Mouse (Mus musculus): Measurements from ENCODE around the gene Tmem179. TPM values are rescaled to one million over a fixed set of nuclear protein-coding genes. Genes with fewer than 3 reads are reported as not detected.

Tmem179 gene
- total and polyA plus RNA-seq, 3 experiments, result not detected

- DNase-seq (ENCODE audit: extremely low read depth), result no peak
- peaks cover 96% of the 10 kb centered on the region for H3K27me3 ChIP-seq (replicated peaks)
- no peak overlapping the region for H3K4me3 ChIP-seq (replicated peaks in 1 of 3; ENCODE audit: low read depth in 2 of 3, low read length in 2 of 3, poor library complexity in 1 of 3)
- no peaks in the 10 kb centered on the region for H3K36me3 ChIP-seq (replicated peaks in 1 of 2; ENCODE audit: control insufficient read depth in 1 of 2, insufficient read depth in 1 of 2, low read length in 1 of 2)
- no peaks in the 10 kb centered on the region for H3K79me2 ChIP-seq (replicated peaks; ENCODE audit: control insufficient read depth, extremely low read depth, insufficient read depth, poor library complexity, severe bottlenecking)
- no peak overlapping the region for H3K4me2 ChIP-seq (ENCODE audit: insufficient read depth, low read depth, poor library complexity, severe bottlenecking)
- H3K4me1 ChIP-seq (ENCODE audit: control insufficient read depth in 1 of 2, insufficient read depth in 2 of 2), result peaks cover 3 to 4% of the 10 kb centered on the region in 2 experiments; a peak in 1 of 4 replicates
- dilution Hi-C loops (cut with MboI; ENCODE audit: extremely low pct_ligation_motif_present, extremely low pct_unique_long_range_greater_than_20kb, low sequenced_read_pairs), result no loop called here
- H3K9ac ChIP-seq (ENCODE audit: insufficient read depth, low read depth), result no peak overlapping the region
- in situ Hi-C loops (cut with MboI; ENCODE audit: low pct_ligation_motif_present, low pct_unique_long_range_greater_than_20kb, low sequenced_read_pairs), result loop anchor here (10.0 kb wide), 1 partner anchor 325 kb away; the partner anchor contains the start of gene Kif26a
- TF ChIP-seq ELF1 (IDR thresholded peaks at IDR 0.05; ENCODE audit: low read depth, low read length) (no peak), GABPA (IDR thresholded peaks at IDR 0.05; ENCODE audit: insufficient replicate concordance, low read depth, low read length) (no peak), IRF4 (IDR thresholded peaks at IDR 0.05; ENCODE audit: low read depth, low read length) (no peak), SMC3 (IDR thresholded peaks at IDR 0.05; ENCODE audit: low read depth, low read length) (no peak)
- H3K27ac ChIP-seq (ENCODE audit: insufficient read depth, low read depth), result no peak overlapping the region
- H3K9me3 ChIP-seq (replicated peaks; ENCODE audit: low read length), result peaks cover 5% of the 10 kb centered on the region
These were observed 46.3 kb downstream of the Tmem179 start for GRCm38 (mm10) chr12:112470216-112470615.

- Histone ChIP-seq H3K4me3 (replicated peaks in 1 of 3; ENCODE audit: low read depth in 2 of 3, low read length in 2 of 3, poor library complexity in 1 of 3) (no peak overlapping the region), H3K27ac (ENCODE audit: insufficient read depth, low read depth) (no peak overlapping the region), H3K27me3 (replicated peaks) (peaks cover 96% of the 10 kb centered on the region), H3K9ac (ENCODE audit: insufficient read depth, low read depth) (no peak overlapping the region), H3K9me3 (replicated peaks; ENCODE audit: low read length) (peaks cover 5% of the 10 kb centered on the region), H3K4me1 (ENCODE audit: control insufficient read depth in 1 of 2, insufficient read depth in 2 of 2) (peaks cover 3 to 4% of the 10 kb centered on the region in 2 experiments; a peak in 1 of 4 replicates), H3K4me2 (ENCODE audit: insufficient read depth, low read depth, poor library complexity, severe bottlenecking) (no peak overlapping the region), H3K36me3 (replicated peaks in 1 of 2; ENCODE audit: control insufficient read depth in 1 of 2, insufficient read depth in 1 of 2, low read length in 1 of 2) (no peaks in the 10 kb centered on the region), H3K79me2 (replicated peaks; ENCODE audit: control insufficient read depth, extremely low read depth, insufficient read depth, poor library complexity, severe bottlenecking) (no peaks in the 10 kb centered on the region)
- dilution Hi-C loops (cut with MboI; ENCODE audit: extremely low pct_ligation_motif_present, extremely low pct_unique_long_range_greater_than_20kb, low sequenced_read_pairs), result no loop called here
- TF ChIP-seq IRF4 (IDR thresholded peaks at IDR 0.05; ENCODE audit: low read depth, low read length) (no peak), EP300 (IDR thresholded peaks at IDR 0.05; ENCODE audit: low read length) (no peak), MAZ (IDR thresholded peaks at IDR 0.05; ENCODE audit: low read depth, low read length) (no peak), MYC (IDR thresholded peaks at IDR 0.05; ENCODE audit: low read depth, low read length) (no peak), USF2 (conservative IDR thresholded peaks at IDR 0.05; ENCODE audit: low read depth, low read length) (no peak), CHD1 (IDR thresholded peaks at IDR 0.05; ENCODE audit: low read depth, low read length) (no peak), MAX (IDR thresholded peaks at IDR 0.05; ENCODE audit: low read length) (no peak), JUND (conservative IDR thresholded peaks at IDR 0.05; ENCODE audit: low read depth, low read length) (no peak), RCOR1 (conservative IDR thresholded peaks at IDR 0.05; ENCODE audit: low read depth, low read length) (no peak), POLR2A (IDR thresholded peaks at IDR 0.05; ENCODE audit: low read depth, low read length) (no peak), MXI1 (IDR thresholded peaks at IDR 0.05; ENCODE audit: low read depth, low read length) (no peak)
- in situ Hi-C loops (cut with MboI; ENCODE audit: low pct_ligation_motif_present, low pct_unique_long_range_greater_than_20kb, low sequenced_read_pairs), result no loop called here
- DNase-seq (ENCODE audit: extremely low read depth), result no peak
These were observed 47.2 kb downstream of the Tmem179 start for GRCm38 (mm10) chr12:112469393-112469792.

- in situ Hi-C loops (cut with MboI; ENCODE audit: low pct_ligation_motif_present, low pct_unique_long_range_greater_than_20kb, low sequenced_read_pairs), result no loop called here
- Histone ChIP-seq H3K27ac (ENCODE audit: insufficient read depth, low read depth) (no peak overlapping the region), H3K36me3 (replicated peaks in 1 of 2; ENCODE audit: control insufficient read depth in 1 of 2, insufficient read depth in 1 of 2, low read length in 1 of 2) (no peaks in the 10 kb centered on the region), H3K4me2 (ENCODE audit: insufficient read depth, low read depth, poor library complexity, severe bottlenecking) (no peak overlapping the region), H3K27me3 (replicated peaks) (peaks cover 93% of the 10 kb centered on the region), H3K4me3 (replicated peaks in 1 of 3; ENCODE audit: low read depth in 2 of 3, low read length in 2 of 3, poor library complexity in 1 of 3) (no peak overlapping the region), H3K9me3 (replicated peaks; ENCODE audit: low read length) (peaks cover 7% of the 10 kb centered on the region), H3K79me2 (replicated peaks; ENCODE audit: control insufficient read depth, extremely low read depth, insufficient read depth, poor library complexity, severe bottlenecking) (no peaks in the 10 kb centered on the region), H3K9ac (ENCODE audit: insufficient read depth, low read depth) (no peak overlapping the region), H3K4me1 (ENCODE audit: control insufficient read depth in 1 of 2, insufficient read depth in 2 of 2) (peaks cover 3 to 4% of the 10 kb centered on the region in 2 experiments; a peak in 1 of 4 replicates)
- DNase-seq (ENCODE audit: extremely low read depth), result no peak
- no peak for TF ChIP-seq EP300 (IDR thresholded peaks at IDR 0.05; ENCODE audit: low read length)
- TF ChIP-seq CHD2 (IDR thresholded peaks at IDR 0.05; ENCODE audit: low read length), result no peak
- TF ChIP-seq SMC3 (IDR thresholded peaks at IDR 0.05; ENCODE audit: low read depth, low read length), result no peak
- TF ChIP-seq USF1 (IDR thresholded peaks at IDR 0.05; ENCODE audit: low read depth, low read length), result no peak
- TF ChIP-seq MAFK (IDR thresholded peaks at IDR 0.05; ENCODE audit: insufficient replicate concordance, low read length), result no peak
- TF ChIP-seq CHD1 (IDR thresholded peaks at IDR 0.05; ENCODE audit: low read depth, low read length), result no peak
- no peak for TF ChIP-seq PAX5 (IDR thresholded peaks at IDR 0.05; ENCODE audit: low read length)
- TF ChIP-seq KAT2A (IDR thresholded peaks at IDR 0.05; ENCODE audit: insufficient replicate concordance, low read length), result no peak
- no peak for TF ChIP-seq RAD21 (IDR thresholded peaks at IDR 0.05; ENCODE audit: low read depth, low read length)
- dilution Hi-C loops (cut with MboI; ENCODE audit: extremely low pct_ligation_motif_present, extremely low pct_unique_long_range_greater_than_20kb, low sequenced_read_pairs), result no loop called here
These were observed 49.2 kb downstream of the Tmem179 start for GRCm38 (mm10) chr12:112467387-112467786.
